Mouse (Mus musculus) CH12.LX (cell line): ENCODE measurements around the gene Ldb3. TPM values are rescaled to one million over a fixed set of nuclear protein-coding genes. Genes with fewer than 3 reads are reported as not detected.

Source experiments
- DNase-seq: peaks from one replicate; pipeline ENCODE4 v3.0.0-alpha.2; 2013; ENCODE audit errors: extremely low read depth
- H3K27ac ChIP-seq: 2 replicates; pipeline ENCODE4 v1.5.1; 2012; ENCODE audit warnings: low read depth, mild to moderate bottlenecking, control low read depth, moderate library complexity; ENCODE audit not compliant: insufficient read depth
- H3K27me3 ChIP-seq: replicated peaks from 2 replicates; pipeline ENCODE3; 2012; ENCODE audit warnings: inconsistent platforms
- H3K36me3 ChIP-seq, 2 experiments: replicated peaks in 1 of 2; 2 replicates each; pipeline versions ENCODE3 to v1.6.1; 2012; ENCODE audit warnings: inconsistent platforms in 1 of 2, low read length in 1 of 2, mild to moderate bottlenecking in 1 of 2, mixed read lengths in 1 of 2, moderate library complexity in 1 of 2; ENCODE audit not compliant: control insufficient read depth in 1 of 2, insufficient read depth in 1 of 2
- H3K4me1 ChIP-seq, 2 experiments: 2 replicates each; pipeline ENCODE4 v1.6.1; 2012; ENCODE audit warnings: inconsistent platforms in 1 of 2, moderate library complexity in 1 of 2; ENCODE audit not compliant: insufficient read depth in 2 of 2, control insufficient read depth in 1 of 2
- H3K4me2 ChIP-seq: 2 replicates; pipeline ENCODE4 v1.6.1; 2012; ENCODE audit warnings: low read depth, mild to moderate bottlenecking, control low read depth; ENCODE audit not compliant: poor library complexity, insufficient read depth, severe bottlenecking
- H3K4me3 ChIP-seq, 3 experiments: fragments of 150-350 bp in 1 of 3; sonication (generic) in 1 of 3; replicated peaks in 1 of 3; 2 replicates each; pipeline versions ENCODE3 to v1.5.1; 2011 to 2012; ENCODE audit warnings: low read depth in 2 of 3, low read length in 2 of 3, mild to moderate bottlenecking in 2 of 3, moderate library complexity in 2 of 3, control low read depth in 1 of 3, improper control_type of control experiment in 1 of 3, inconsistent platforms in 1 of 3, mixed read lengths in 1 of 3; ENCODE audit not compliant: poor library complexity in 1 of 3
- H3K79me2 ChIP-seq: replicated peaks from 2 replicates; pipeline ENCODE4 v1.6.1; 2012; ENCODE audit warnings: mild to moderate bottlenecking, moderate library complexity; ENCODE audit not compliant: control insufficient read depth, poor library complexity, insufficient read depth, severe bottlenecking; ENCODE audit errors: extremely low read depth
- H3K9ac ChIP-seq: 2 replicates; pipeline ENCODE4 v1.6.1; 2012; ENCODE audit warnings: low read depth, mild to moderate bottlenecking, control low read depth, moderate library complexity; ENCODE audit not compliant: insufficient read depth
- H3K9me3 ChIP-seq: replicated peaks from 2 replicates; pipeline ENCODE3; 2012; ENCODE audit warnings: low read length, inconsistent platforms, mixed read lengths
- BHLHE40 ChIP-seq: IDR thresholded peaks from 2 replicates; pipeline ENCODE4 v1.6.1; 2011; ENCODE audit warnings: mild to moderate bottlenecking, low read depth, low read length, improper control_type of control experiment
- CHD2 ChIP-seq: IDR thresholded peaks from 2 replicates; pipeline ENCODE4 v1.6.1; 2011; ENCODE audit warnings: low read length, improper control_type of control experiment
- CTCF ChIP-seq, 2 experiments: IDR thresholded peaks in 1 of 2; conservative IDR thresholded peaks in 1 of 2; 2 replicates each; pipeline ENCODE4 v1.5.1; 2011 to 2012; ENCODE audit warnings: low read depth in 2 of 2, low read length in 2 of 2, improper control_type of control experiment in 1 of 2, inconsistent platforms in 1 of 2, mild to moderate bottlenecking in 1 of 2, moderate library complexity in 1 of 2
- E2F4 ChIP-seq: IDR thresholded peaks from 2 replicates; pipeline ENCODE4 v1.6.1; 2011; ENCODE audit warnings: low read depth, low read length, improper control_type of control experiment; ENCODE audit not compliant: insufficient replicate concordance
- ELF1 ChIP-seq: IDR thresholded peaks from 2 replicates; pipeline ENCODE4 v1.6.1; 2014; ENCODE audit warnings: low read depth, mild to moderate bottlenecking, inconsistent platforms, low read length, improper control_type of control experiment
- EP300 ChIP-seq: IDR thresholded peaks from 2 replicates; pipeline ENCODE4 v1.6.1; 2011; ENCODE audit warnings: low read length, improper control_type of control experiment
- ETS1 ChIP-seq: conservative IDR thresholded peaks from 2 replicates; pipeline ENCODE4 v1.6.1; 2012; ENCODE audit warnings: low read depth, mild to moderate bottlenecking, inconsistent platforms, low read length, improper control_type of control experiment, moderate library complexity
- HCFC1 ChIP-seq: IDR thresholded peaks from 2 replicates; pipeline ENCODE4 v1.6.1; 2012; ENCODE audit warnings: low read depth, mild to moderate bottlenecking, inconsistent platforms, low read length, improper control_type of control experiment
- JUN ChIP-seq: IDR thresholded peaks from 2 replicates; pipeline ENCODE4 v1.6.1; 2011; ENCODE audit warnings: low read depth, mild to moderate bottlenecking, low read length, improper control_type of control experiment, moderate library complexity; ENCODE audit not compliant: insufficient read depth
- MAFK ChIP-seq: IDR thresholded peaks from 2 replicates; pipeline ENCODE4 v1.6.1; 2011; ENCODE audit warnings: low read length, improper control_type of control experiment; ENCODE audit not compliant: insufficient replicate concordance
- MEF2A ChIP-seq: IDR thresholded peaks from 2 replicates; pipeline ENCODE4 v1.6.1; 2014; ENCODE audit warnings: low read depth, mild to moderate bottlenecking, inconsistent platforms, low read length, improper control_type of control experiment, borderline replicate concordance
- MXI1 ChIP-seq: IDR thresholded peaks from 2 replicates; pipeline ENCODE4 v1.6.1; 2011; ENCODE audit warnings: mild to moderate bottlenecking, low read depth, low read length, improper control_type of control experiment
- MYC ChIP-seq: IDR thresholded peaks from 2 replicates; pipeline ENCODE4 v1.6.1; 2011; ENCODE audit warnings: low read depth, mild to moderate bottlenecking, improper control_type of control experiment, low read length
- PAX5 ChIP-seq: IDR thresholded peaks from 2 replicates; pipeline ENCODE4 v1.6.1; 2012; ENCODE audit warnings: low read length, inconsistent platforms, mixed read lengths
- POLR2A ChIP-seq: IDR thresholded peaks from 2 replicates; pipeline ENCODE4 v1.6.1; 2011; ENCODE audit warnings: low read depth, mild to moderate bottlenecking, improper control_type of control experiment, low read length
- TBP ChIP-seq: conservative IDR thresholded peaks from 2 replicates; pipeline ENCODE4 v1.6.1; 2011; ENCODE audit warnings: low read depth, low read length, improper control_type of control experiment
- TCF12 ChIP-seq: IDR thresholded peaks from 2 replicates; pipeline ENCODE4 v1.6.1; 2014; ENCODE audit warnings: low read depth, mild to moderate bottlenecking, inconsistent platforms, low read length, improper control_type of control experiment
- UBTF ChIP-seq: IDR thresholded peaks from 2 replicates; pipeline ENCODE4 v1.6.1; 2012; ENCODE audit warnings: low read depth, mild to moderate bottlenecking, inconsistent platforms, low read length, improper control_type of control experiment, moderate library complexity
- USF1 ChIP-seq: IDR thresholded peaks from 2 replicates; pipeline ENCODE4 v1.6.1; 2014; ENCODE audit warnings: low read depth, mild to moderate bottlenecking, inconsistent platforms, low read length, improper control_type of control experiment
- USF2 ChIP-seq: conservative IDR thresholded peaks from 2 replicates; pipeline ENCODE4 v1.6.1; 2011; ENCODE audit warnings: low read depth, low read length, improper control_type of control experiment
- ZKSCAN1 ChIP-seq: IDR thresholded peaks from 2 replicates; pipeline ENCODE4 v1.6.1; 2012; ENCODE audit warnings: low read depth, inconsistent platforms, low read length, improper control_type of control experiment, borderline replicate concordance
- dilution Hi-C: fragments of 300-500 bp; cut with MboI; formaldehyde crosslinking; loops from 2 replicates; pipeline ENCODE4 v1.14.3; 2020; ENCODE audit warnings: low sequenced_read_pairs; ENCODE audit not compliant: extremely low pct_unique_long_range_greater_than_20kb, extremely low pct_ligation_motif_present
- in situ Hi-C: fragments of 300-500 bp; cut with MboI; formaldehyde crosslinking; loops from 3 replicates; pipeline ENCODE4 v1.14.3; 2019; ENCODE audit warnings: low sequenced_read_pairs, low pct_ligation_motif_present, low pct_unique_long_range_greater_than_20kb, mixed read lengths
- polyA plus RNA-seq: library from polyadenylated mRNA; unstranded; fragments of >175 nt; gene quantifications from 2 replicates; pipeline ENCODE4 v1.2.1, GENCODE M21; 2012; ENCODE audit warnings: low read depth; ENCODE audit not compliant: insufficient read length
- total RNA-seq, 2 experiments: library from RNA; depleted of rRNA; stranded (reverse); fragments of 300-350 nt in 1 of 2; fragments of >200 nt in 1 of 2; gene quantifications; 2 replicates each; pipeline ENCODE4 v1.2.3; 2012 to 2014

The Ldb3 gene
- total and polyA plus RNA-seq, 3 experiments = 0.08 TPM; not detected in 2

DNA sequence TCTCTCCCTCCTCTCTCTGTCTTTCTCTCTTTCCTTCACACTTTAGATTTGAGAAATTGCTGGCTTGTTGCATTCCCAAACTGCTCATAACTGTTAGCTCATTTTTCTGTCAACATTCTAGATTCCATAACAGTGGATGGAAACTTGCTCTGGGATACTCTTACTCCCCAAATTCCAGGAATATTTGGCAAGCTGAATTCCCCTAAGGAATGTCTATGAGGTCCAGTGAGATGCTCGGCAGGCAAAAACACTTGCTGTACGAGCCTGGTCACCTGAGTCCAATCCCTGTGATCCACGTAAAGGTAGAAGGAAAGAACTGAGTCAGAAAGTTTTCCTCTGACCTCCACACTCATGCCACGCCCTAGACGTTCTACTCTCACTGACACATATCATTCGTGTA lies 55.9 kb downstream of the Ldb3 start:
- H3K9ac ChIP-seq = no peak overlapping the region
- DNase-seq = no peak
- no peaks in the 10 kb centered on the region for H3K79me2 ChIP-seq
- dilution Hi-C loops (no loop called here), in situ Hi-C loops (no loop called here)
- H3K27ac ChIP-seq = no peak overlapping the region
- H3K9me3 ChIP-seq = peaks cover 2% of the 10 kb centered on the region
- H3K4me1 ChIP-seq = peaks cover 3% of the 10 kb centered on the region in 2 experiments; a peak in 2 of 4 replicates
- H3K27me3 ChIP-seq = no peaks in the 10 kb centered on the region
- no peaks in the 10 kb centered on the region for H3K36me3 ChIP-seq
- no peak overlapping the region for H3K4me3 ChIP-seq
- no peak for TF ChIP-seq USF1
- no peak overlapping the region for H3K4me2 ChIP-seq

DNA sequence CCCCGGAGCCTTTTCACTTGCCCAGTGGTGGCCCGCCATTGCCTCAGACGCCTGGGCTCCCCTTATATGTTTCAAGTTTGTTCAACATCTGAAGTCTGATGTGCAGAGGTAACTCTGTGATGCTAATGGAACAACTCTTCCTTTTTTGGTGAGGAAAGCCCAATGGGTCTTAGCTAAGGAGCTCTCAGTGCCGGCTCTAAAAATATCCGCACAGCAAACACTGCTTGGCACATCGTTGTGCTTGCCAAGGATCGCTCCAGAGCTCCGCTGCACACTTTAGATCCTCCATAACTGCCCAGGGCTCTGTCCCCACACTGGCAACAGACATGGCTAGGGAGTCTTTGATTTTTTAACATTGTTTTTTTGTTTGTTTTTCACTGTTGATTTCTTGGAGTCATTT lies 59.7 kb downstream of the Ldb3 start:
- no peaks in the 10 kb centered on the region for H3K27me3 ChIP-seq
- no peak overlapping the region for H3K9ac ChIP-seq
- peaks cover 4 to 9% of the 10 kb centered on the region in 2 experiments; a peak in 2 of 4 replicates for H3K4me1 ChIP-seq
- H3K79me2 ChIP-seq = no peaks in the 10 kb centered on the region
- H3K27ac ChIP-seq = no peak overlapping the region
- dilution Hi-C loops = no loop called here
- no peak for TF ChIP-seq MYC
- no peak for TF ChIP-seq EP300
- no peak for TF ChIP-seq HCFC1
- no peak for TF ChIP-seq UBTF
- no peak for TF ChIP-seq TCF12
- no peak for TF ChIP-seq TBP
- TF ChIP-seq CTCF (conservative IDR thresholded peaks at IDR 0.05 in 1 of 2, IDR thresholded peaks at IDR 0.05 in 1 of 2; ENCODE audit: low read depth in 2 of 2, low read length in 2 of 2) = no peak
- TF ChIP-seq PAX5 = no peak
- no peak for TF ChIP-seq BHLHE40
- no peak for TF ChIP-seq ELF1
- TF ChIP-seq POLR2A = no peak
- no peak for TF ChIP-seq CHD2
- TF ChIP-seq E2F4 = no peak
- TF ChIP-seq ZKSCAN1 = no peak
- no peak for TF ChIP-seq MEF2A
- DNase-seq = no peak
- H3K36me3 ChIP-seq = no peaks in the 10 kb centered on the region
- no peak overlapping the region for H3K4me2 ChIP-seq
- H3K9me3 ChIP-seq = peaks cover 2% of the 10 kb centered on the region
- in situ Hi-C loops = no loop called here
- H3K4me3 ChIP-seq = no peak overlapping the region

DNA sequence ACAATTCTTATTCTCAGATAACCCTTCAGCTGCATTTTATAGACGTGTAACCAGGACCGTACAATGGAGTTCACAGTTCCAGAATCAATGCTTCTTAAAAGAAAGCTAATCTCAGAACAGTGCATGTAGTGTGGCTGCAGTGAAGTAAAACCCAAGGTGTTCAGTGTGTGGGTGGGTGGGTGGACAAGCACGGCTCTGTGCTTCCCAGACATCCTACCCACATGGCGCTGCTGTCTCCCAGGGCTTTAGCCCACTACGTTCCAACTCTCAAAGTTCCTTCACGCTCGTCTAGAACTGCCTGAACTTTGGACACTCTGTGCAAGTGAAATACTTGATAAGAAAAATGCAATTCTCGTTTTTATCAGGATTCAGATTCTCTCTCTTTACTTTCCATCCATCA lies 65.8 kb downstream of the Ldb3 start, which contains the start of gene 9230112D13Rik:
9230112D13Rik (minus strand) TSS at position 101 of the 400 bp plus-strand sequence.
- Histone ChIP-seq H3K9me3 (no peaks in the 10 kb centered on the region), H3K9ac (no peak within 1 kb of the TSS), H3K4me3 (no peak within 1 kb of the TSS), H3K36me3 (no peaks in the 10 kb centered on the region), H3K4me2 (no peak within 1 kb of the TSS), H3K27ac (no peak within 1 kb of the TSS), H3K79me2 (no peaks in the 10 kb centered on the region), H3K4me1 (peaks cover 6 to 28% of the 10 kb centered on the region in 2 experiments), H3K27me3 (no peaks in the 10 kb centered on the region)
- in situ Hi-C loops = no loop called here
- TF ChIP-seq USF2 (no peak), MAFK (no peak), PAX5 (no peak), UBTF (no peak), ETS1 (no peak), CHD2 (no peak), USF1 (no peak), MEF2A (no peak), JUN (no peak), CTCF (conservative IDR thresholded peaks at IDR 0.05 in 1 of 2, IDR thresholded peaks at IDR 0.05 in 1 of 2; ENCODE audit: low read depth in 2 of 2, low read length in 2 of 2) (no peak), POLR2A (no peak), MXI1 (no peak)
- dilution Hi-C loops = no loop called here
- DNase-seq = no peak
